Mouse (Mus musculus) spleen, adult 2 months (tissue): ENCODE measurements around the gene Pon1. TPM values are rescaled to one million over a fixed set of nuclear protein-coding genes. Genes with fewer than 3 reads are reported as not detected.
A peak's percentile ranks its signal among the peaks of the same experiment; 100 is the strongest.

Experiments
- DNase-seq, 2 experiments: peaks; one replicate each; pipeline versions ENCODE4 v3.0.0 to v3.0.0-alpha.2; 2012 to 2021; ENCODE audit warnings: low spot score in 2 of 2, low read depth in 1 of 2
- H3K27ac ChIP-seq: fragments of 200-500 bp; 2 replicates; pipeline ENCODE4 v1.5.1; 2012; ENCODE audit warnings: low read length, inconsistent platforms; ENCODE audit not compliant: insufficient read depth
- H3K27me3 ChIP-seq: fragments of 200-500 bp; 2 replicates; pipeline ENCODE4 v1.6.1; 2012; ENCODE audit warnings: mild to moderate bottlenecking, moderate library complexity, low read length, inconsistent platforms; ENCODE audit not compliant: control insufficient read depth, insufficient read depth
- H3K36me3 ChIP-seq: fragments of 200-500 bp; 2 replicates; pipeline ENCODE4 v1.6.1; 2012; ENCODE audit warnings: mild to moderate bottlenecking, low read length, inconsistent platforms; ENCODE audit not compliant: control insufficient read depth, insufficient read depth
- H3K4me1 ChIP-seq: fragments of 200-500 bp; 2 replicates; pipeline ENCODE4 v1.6.1; 2011; ENCODE audit warnings: inconsistent platforms; ENCODE audit not compliant: control insufficient read depth, insufficient read depth, insufficient read length
- H3K4me3 ChIP-seq: fragments of 200-500 bp; 2 replicates; pipeline ENCODE4 v1.5.1; 2011; ENCODE audit warnings: mild to moderate bottlenecking, inconsistent platforms; ENCODE audit not compliant: insufficient read depth, insufficient read length; ENCODE audit errors: extremely low read depth
- CTCF ChIP-seq: fragments of 200-500 bp; IDR thresholded peaks from 2 replicates; pipeline ENCODE4 v1.5.1; 2011; ENCODE audit warnings: mild to moderate bottlenecking, inconsistent platforms; ENCODE audit not compliant: insufficient read depth, insufficient read length, insufficient replicate concordance; ENCODE audit errors: extremely low read depth
- POLR2A ChIP-seq: fragments of 200-500 bp; IDR thresholded peaks from 2 replicates; pipeline ENCODE4 v1.6.1; 2011; ENCODE audit warnings: low read depth, low read length, inconsistent platforms
- WGBS: fragments of 180-500 bp; shearing (Covaris S2); methylation state at CpG from one replicate; pipeline ENCODE4 v1.1.7; 2018; 5-methylcytosine and 5-hydroxymethylcytosine counted together
- polyA plus RNA-seq: library from polyadenylated mRNA; depleted of rRNA; stranded (reverse); fragments of >200 nt; gene quantifications from 2 replicates; pipeline ENCODE4 v1.2.3, GENCODE M21; 2012

Gene Pon1
- polyA plus RNA-seq, 1 experiment: 0.29 TPM

GRCm38 (mm10) chr6:5167051-5167677 is 26.6 kb downstream of the Pon1 start:
- Histone ChIP-seq H3K36me3 (no peaks in the 10 kb centered on the region), H3K27ac (no peak overlapping the region), H3K4me1 (no peaks in the 10 kb centered on the region), H3K4me3 (peak overlapping the region; percentile 4; the same call in 1 of the 2 replicates), H3K27me3 (no peaks in the 10 kb centered on the region)
- WGBS: 9% methylated on average over 14 of the region's 14 CpGs
- TF ChIP-seq POLR2A: no peak
- TF ChIP-seq CTCF: no peak
- DNase-seq: peak in 1 of 2 experiments; percentile 6

- no peak for DNase-seq
- Histone ChIP-seq H3K4me1 (no peaks in the 10 kb centered on the region), H3K27ac (no peak overlapping the region), H3K27me3 (no peaks in the 10 kb centered on the region), H3K4me3 (no peak overlapping the region), H3K36me3 (no peaks in the 10 kb centered on the region)
- 44% methylated on average over 9 of the region's 9 CpGs for WGBS
- TF ChIP-seq POLR2A: no peak
- no peak for TF ChIP-seq CTCF
Observed at GRCm38 (mm10) chr6:5164855-5165254, 28.9 kb downstream of the Pon1 start.

- no peak for TF ChIP-seq CTCF
- no peak for TF ChIP-seq POLR2A
- Histone ChIP-seq H3K36me3 (no peaks in the 10 kb centered on the region), H3K4me1 (no peaks in the 10 kb centered on the region), H3K27me3 (no peaks in the 10 kb centered on the region), H3K4me3 (no peak overlapping the region), H3K27ac (no peak overlapping the region)
- DNase-seq: no peak
- 95% methylated on average over 14 of the region's 14 CpGs for WGBS
Observed at GRCm38 (mm10) chr6:5163507-5164144, 30.1 kb downstream of the Pon1 start.

- Histone ChIP-seq H3K4me3 (no peak overlapping the region), H3K27ac (no peak overlapping the region), H3K27me3 (no peaks in the 10 kb centered on the region), H3K4me1 (no peaks in the 10 kb centered on the region), H3K36me3 (no peaks in the 10 kb centered on the region)
- DNase-seq: no peak
- WGBS: 89% methylated on average over 6 of the region's 6 CpGs
- TF ChIP-seq CTCF: no peak
- no peak for TF ChIP-seq POLR2A
Observed at GRCm38 (mm10) chr6:5162052-5162451, 31.7 kb downstream of the Pon1 start.

- H3K4me1 ChIP-seq: no peaks in the 10 kb centered on the region
- H3K27ac ChIP-seq: no peak overlapping the region
- H3K36me3 ChIP-seq: no peaks in the 10 kb centered on the region
- DNase-seq: no peak
- no peaks in the 10 kb centered on the region for H3K27me3 ChIP-seq
- no peak for TF ChIP-seq POLR2A
- no peak for TF ChIP-seq CTCF
- no peak overlapping the region for H3K4me3 ChIP-seq
- WGBS: 52% methylated on average over 7 of the region's 7 CpGs
Observed at GRCm38 (mm10) chr6:5159385-5159791, 34.4 kb downstream of the Pon1 start.

GRCm38 (mm10) chr6:5156541-5157425 is 37.0 kb downstream of the Pon1 start:
- Histone ChIP-seq H3K27me3 (no peaks in the 10 kb centered on the region), H3K36me3 (no peaks in the 10 kb centered on the region), H3K27ac (no peak overlapping the region), H3K4me3 (no peak overlapping the region), H3K4me1 (no peaks in the 10 kb centered on the region)
- no peak for DNase-seq
- 65% methylated on average over 6 of the region's 6 CpGs for WGBS
- no peak for TF ChIP-seq CTCF
- TF ChIP-seq POLR2A: no peak
